Mouse (Mus musculus): ENCODE measurements around the gene Hormad2.
A peak's percentile ranks its signal among the peaks of the same experiment; 100 is the strongest.

Gene Hormad2

DNA sequence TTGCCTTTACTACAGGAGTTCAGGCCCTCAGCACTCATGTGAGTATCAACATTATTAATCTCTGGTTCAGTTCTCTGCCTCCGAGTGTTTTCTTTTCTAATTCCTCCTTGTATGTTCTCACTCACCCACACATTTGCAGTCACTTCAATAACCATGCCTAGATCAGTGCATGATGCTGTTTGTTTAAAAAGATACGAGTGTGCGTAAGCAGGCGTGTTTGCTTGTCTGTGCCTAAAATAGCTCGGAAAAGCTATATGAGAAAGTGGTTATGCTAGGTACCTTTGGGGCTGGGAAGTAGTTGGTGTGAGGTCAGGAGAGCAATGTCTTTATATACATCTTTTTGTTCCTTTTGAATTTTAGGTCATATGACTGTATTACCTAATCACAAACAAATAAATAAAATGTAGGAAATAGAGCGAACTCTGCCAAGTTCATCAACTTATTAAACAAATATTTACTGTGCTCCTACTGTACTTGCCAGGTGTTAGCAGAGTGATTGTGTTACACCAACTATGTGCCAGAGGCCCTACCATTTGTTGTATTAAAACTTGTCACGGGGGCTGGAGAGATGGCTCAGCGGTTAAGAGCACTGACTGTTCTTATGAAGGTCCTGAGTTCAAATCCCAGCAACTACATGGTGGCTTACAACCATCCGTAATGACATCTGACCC, 100.7 kb downstream of the Hormad2 start:
- DNase-seq (ENCODE audit: low read depth, low spot score) = no peak

DNA sequence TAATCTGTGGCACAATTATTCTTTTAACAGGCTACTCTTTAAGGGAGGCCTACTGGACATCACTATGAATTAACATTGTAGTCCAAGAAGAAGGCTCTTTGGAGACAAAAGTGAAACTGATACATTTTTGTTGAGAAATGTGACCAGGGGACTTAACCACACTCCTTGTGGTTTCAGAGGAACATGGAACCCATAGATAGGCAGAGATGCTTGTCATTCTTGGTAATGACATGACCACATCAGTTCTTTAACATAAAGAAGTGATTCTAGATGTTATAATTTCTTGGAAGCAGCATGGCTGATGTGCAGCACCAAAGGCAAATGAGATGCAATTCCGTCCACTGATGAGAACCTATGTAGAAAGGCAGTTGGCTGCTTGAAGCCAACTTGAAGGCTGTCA, 101.6 kb downstream of the Hormad2 start:
- DNase-seq (ENCODE audit: low read depth, low spot score) = no peak

- no peak for DNase-seq (ENCODE audit: low read depth, low spot score)
These were observed 104.1 kb downstream of the Hormad2 start for GRCm38 (mm10) chr11:4336693-4337283.

GRCm38 (mm10) chr11:4335810-4336692, 104.9 kb downstream of the Hormad2 start:
- DNase-seq (ENCODE audit: low read depth, low spot score) = no peak

DNA sequence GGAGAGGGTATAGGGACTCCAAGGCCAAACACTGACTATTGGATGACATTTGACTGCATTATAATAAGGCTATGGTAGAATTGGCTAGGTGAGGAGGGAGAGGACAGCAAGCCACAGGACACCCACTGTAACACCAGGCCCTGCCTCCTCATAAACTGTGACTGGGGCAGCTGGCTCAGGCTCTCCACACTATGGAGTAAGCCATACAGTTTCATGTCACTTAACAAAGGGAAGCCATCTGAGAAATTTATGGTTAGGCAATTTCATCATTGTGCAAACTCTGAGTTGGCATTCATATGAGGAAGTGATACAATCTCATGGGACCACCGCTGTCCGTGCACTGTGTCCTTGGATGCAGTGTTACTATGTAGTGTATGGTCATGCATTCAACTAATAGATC, 107.9 kb downstream of the Hormad2 start:
- no peak for DNase-seq (ENCODE audit: low read depth, low spot score)

DNA sequence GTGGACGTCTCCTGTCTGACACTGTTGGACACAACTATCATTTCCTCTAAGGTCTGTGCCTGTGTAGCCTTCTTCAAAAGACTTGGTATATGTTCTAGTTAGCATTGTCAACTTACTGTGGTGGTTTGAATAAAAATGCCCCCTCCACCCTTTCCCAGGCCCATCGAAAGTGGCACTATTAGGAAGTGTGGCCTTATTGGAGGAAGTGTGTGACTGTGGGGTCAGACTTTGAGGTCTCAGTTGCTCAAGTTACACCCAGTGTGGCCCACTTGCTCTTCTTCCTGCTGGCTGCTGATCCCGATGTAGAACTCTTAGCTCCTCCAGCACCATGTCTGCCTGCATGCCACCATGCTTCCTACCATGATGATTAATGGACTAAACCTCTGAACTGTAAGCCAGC, 112.7 kb downstream of the Hormad2 start:
- no peak for DNase-seq (ENCODE audit: low read depth, low spot score)

GRCm38 (mm10) chr11:4323481-4323880, 117.4 kb downstream of the Hormad2 start:
- peak; percentile 49 for DNase-seq (ENCODE audit: low read depth, low spot score)

DNA sequence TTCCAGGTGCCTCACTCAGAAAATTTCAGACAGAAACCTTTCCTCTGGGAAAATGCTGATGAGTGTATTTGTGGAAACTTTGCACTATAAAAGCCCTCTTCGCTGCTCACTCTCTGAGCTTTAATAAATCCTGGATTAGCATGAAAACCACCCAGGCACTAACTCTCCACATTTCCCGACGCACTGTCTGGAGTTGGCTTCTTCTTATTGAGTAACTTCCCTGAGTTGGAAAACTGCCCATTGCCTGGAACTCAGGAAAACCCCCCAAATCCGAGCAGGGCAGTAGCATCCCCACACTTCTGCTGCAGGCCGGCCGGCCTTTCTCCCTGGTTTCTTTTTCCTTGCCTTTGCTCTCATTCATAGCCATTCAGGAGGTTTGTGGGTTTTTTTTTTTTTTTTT, 118.0 kb downstream of the Hormad2 start:
- no peak for DNase-seq (ENCODE audit: low read depth, low spot score)

GRCm38 (mm10) chr11:4320876-4321275, 120.0 kb downstream of the Hormad2 start:
- DNase-seq (ENCODE audit: low read depth, low spot score) = no peak

GRCm38 (mm10) chr11:4319212-4319955, 121.5 kb downstream of the Hormad2 start:
- peak; percentile 43 for DNase-seq (ENCODE audit: low read depth, low spot score)

GRCm38 (mm10) chr11:4318011-4318410, 122.9 kb downstream of the Hormad2 start:
- no peak for DNase-seq (ENCODE audit: low read depth, low spot score)

GRCm38 (mm10) chr11:4317287-4317686, 123.6 kb downstream of the Hormad2 start:
- no peak for DNase-seq (ENCODE audit: low read depth, low spot score)

GRCm38 (mm10) chr11:4312180-4312579, 128.7 kb downstream of the Hormad2 start:
- DNase-seq (ENCODE audit: low read depth, low spot score) = no peak

- no peak for DNase-seq (ENCODE audit: low read depth, low spot score)
These were observed 130.6 kb downstream of the Hormad2 start for GRCm38 (mm10) chr11:4310324-4310723.

- DNase-seq (ENCODE audit: low read depth, low spot score) = no peak
These were observed 131.3 kb downstream of the Hormad2 start for GRCm38 (mm10) chr11:4309613-4310012.

DNA sequence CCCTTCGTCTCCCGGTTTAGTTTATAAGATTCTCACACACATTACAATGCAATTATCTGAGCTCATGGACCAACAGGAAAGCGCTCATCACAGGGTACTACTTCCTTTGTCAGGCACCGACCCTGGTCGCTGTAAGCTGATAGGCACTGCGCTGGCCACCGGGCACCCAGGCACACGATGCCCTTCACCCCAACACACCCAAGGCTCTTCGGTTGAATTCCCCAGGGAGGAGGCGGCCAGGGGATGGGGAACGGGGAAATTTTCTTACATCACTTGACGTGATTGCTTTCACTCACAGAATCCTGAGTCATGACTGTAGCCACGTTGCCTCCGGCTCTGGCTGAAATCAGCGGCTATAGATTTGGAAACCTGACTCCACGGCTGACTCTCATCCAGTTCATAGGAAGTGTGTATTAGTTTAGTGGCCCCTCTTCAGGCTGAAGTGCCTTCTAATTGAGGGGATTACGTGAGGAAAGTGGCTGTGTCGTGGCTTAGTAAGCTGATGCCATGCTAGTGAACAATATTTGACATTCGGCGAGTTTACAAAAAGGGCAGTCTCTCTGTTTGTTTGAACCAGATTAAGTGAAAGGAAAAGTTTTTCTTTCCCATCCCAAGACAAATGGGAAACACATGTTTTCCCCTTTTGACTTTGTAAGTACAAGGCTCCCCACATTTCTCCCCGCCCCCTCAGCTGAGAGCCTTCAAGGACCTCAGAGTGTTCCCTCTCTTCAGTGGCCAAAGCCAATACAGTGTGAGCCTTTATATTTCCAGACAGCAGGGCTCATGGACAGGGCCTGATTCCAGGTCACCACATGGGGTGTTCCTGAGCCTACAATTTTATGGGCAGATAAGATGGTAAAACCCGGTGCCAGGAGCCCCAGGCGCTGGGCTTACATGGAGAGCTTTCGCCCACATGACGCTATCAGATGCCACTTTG, 132.1 kb downstream of the Hormad2 start:
- peak; percentile 31 for DNase-seq (ENCODE audit: low read depth, low spot score)

DNA sequence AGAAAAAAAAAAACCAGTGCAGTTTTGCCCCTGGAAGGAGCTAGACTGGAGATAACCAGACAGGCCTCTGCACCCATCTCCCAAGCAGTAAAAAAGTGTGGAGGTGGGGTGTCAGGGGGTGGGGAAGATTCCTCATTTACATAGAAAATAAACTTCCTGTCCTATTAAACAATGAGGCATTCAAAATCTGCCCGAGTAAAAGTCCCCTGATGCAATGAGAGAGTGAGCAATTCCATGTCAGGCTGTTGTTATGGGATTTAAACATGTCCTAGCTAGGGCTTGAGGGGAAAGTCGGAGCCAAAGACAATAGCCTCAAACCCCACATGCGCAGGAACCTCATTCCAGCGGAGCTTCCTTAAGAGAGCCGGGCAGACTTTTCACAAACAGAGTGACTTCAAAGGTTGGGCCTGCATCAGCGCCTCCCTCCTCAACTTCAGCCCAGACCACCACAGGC, 132.8 kb downstream of the Hormad2 start:
- DNase-seq (ENCODE audit: low read depth, low spot score) = no peak

DNA sequence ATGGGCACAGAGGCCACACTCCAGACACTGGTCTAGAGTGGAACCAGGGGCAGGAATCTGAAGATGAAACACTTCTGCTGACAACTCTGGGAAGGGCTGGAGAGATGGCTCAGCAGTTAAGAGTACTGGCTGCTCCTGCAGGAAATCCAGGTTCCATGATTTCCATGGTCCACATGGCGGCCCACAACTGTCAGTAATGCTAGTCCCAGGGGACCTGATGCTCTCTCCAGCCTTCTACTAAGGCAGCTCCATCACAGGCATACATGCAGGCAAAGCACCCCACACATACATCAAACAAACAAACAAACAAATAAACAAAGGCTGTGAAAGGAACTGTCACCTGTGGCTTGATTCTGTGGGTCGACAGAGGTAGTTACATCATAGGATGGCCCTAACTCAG, 134.8 kb downstream of the Hormad2 start:
- no peak for DNase-seq (ENCODE audit: low read depth, low spot score)

GRCm38 (mm10) chr11:4305090-4305489, 135.8 kb downstream of the Hormad2 start:
- no peak for DNase-seq (ENCODE audit: low read depth, low spot score)

- DNase-seq (ENCODE audit: low read depth, low spot score) = no peak
These were observed 136.7 kb downstream of the Hormad2 start for GRCm38 (mm10) chr11:4304203-4304602.

- no peak for DNase-seq (ENCODE audit: low read depth, low spot score)
These were observed 137.9 kb downstream of the Hormad2 start for GRCm38 (mm10) chr11:4303033-4303432.
